Mouse (Mus musculus) right cerebral cortex, postnatal 36 days (tissue): ENCODE measurements at regions not wholly inside any gene's neighbourhood (a gene's known extent, or its start where the extent isn't known, plus 50 kb on each side); places are given as distances from the start of the nearest gene placed in this dataset.

Source experiments
- DNase-seq, 2 experiments: peaks; one replicate each; pipeline ENCODE4 v3.0.0; 2022; ENCODE audit warnings: low spot score in 2 of 2, mixed read lengths in 1 of 2

- DNase-seq, result no peak
Observed at GRCm38 (mm10) chr5:75767213-75767612, 192.5 kb downstream of the Kit start.

DNA sequence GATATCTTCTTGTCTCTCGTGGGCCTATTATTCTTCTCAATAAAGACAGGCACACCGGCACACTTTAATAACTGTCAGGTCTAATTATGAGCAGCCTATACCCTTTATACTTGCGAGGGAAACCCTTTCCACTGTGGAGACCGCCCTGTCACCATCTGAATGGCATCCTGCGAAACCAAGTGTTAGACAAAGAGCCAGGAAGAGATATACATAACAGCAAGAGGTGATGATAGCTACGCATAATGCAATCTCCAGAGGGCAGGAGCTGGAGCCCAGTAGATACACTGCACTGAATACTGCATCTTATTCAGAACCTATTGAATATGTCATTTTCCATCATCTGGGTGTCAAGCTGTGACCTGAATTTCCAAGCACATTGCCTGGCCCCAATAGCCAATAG is 187.7 kb downstream of the Kit start:
- no peak for DNase-seq

DNA sequence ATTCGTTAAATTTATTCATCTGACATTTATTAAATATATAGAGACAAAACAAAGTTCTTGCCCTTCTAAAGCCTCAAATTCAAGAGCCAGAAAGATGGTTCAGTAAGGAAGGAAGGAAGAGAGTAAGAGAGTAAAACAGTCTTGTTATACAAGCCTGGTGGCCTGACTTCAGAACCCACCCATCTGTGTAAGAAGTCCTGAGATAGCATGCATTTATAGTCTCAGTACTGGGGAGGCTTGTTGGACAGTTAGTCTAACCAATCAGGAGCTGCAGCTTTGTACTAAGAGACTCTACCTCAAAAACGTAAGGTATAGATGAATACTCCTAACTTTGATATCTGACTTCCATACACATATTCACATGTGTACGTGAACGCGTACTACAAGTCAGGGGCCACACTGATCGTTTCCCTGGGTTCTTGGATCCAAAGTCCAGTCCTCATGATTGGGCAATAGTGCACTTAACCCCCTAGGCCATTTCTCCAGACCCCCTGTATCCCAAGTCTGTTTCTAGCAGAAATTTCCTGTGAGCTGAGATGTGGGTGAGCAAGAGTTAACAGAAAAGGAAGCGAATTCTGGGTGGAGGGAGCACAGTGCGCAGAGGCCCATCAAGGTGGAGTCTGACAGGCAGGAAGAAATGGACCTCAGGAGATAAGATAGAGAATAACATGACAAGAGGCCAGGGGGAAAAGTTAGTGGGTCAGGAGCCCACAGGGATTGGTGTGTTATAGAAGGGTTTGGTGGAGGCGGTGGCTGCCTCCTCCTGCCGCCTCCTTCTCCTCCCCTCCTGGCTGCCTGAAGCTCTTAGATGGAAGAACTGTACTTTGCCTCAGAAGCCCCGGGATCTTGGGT is 187.0 kb downstream of the Kit start:
- no peak for DNase-seq

- DNase-seq, result no peak
Observed at GRCm38 (mm10) chr5:75756168-75756567, 181.5 kb downstream of the Kit start.

- DNase-seq, result no peak
Observed at GRCm38 (mm10) chr5:75754356-75754755, 179.6 kb downstream of the Kit start.

DNA sequence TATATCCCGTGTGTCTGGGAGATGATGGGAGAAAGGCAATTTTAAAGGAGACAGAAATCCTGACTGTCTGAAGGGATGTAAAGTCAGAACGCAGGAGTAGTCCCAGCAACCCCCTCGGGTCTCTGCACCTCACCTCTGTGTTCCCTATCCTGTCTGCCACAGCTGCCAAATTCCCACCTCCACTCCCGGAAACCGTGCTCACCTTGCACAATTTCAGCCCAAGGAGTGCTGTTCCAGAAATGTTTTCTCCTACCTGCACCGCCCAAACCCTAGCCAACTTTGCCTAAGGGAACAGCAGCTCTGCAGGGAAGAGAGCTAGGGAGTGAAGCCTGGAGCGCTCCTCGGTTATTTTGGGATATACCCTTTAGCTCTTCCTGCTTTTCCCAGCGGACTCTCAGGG is 170.6 kb downstream of the Kit start:
- no peak for DNase-seq

DNA sequence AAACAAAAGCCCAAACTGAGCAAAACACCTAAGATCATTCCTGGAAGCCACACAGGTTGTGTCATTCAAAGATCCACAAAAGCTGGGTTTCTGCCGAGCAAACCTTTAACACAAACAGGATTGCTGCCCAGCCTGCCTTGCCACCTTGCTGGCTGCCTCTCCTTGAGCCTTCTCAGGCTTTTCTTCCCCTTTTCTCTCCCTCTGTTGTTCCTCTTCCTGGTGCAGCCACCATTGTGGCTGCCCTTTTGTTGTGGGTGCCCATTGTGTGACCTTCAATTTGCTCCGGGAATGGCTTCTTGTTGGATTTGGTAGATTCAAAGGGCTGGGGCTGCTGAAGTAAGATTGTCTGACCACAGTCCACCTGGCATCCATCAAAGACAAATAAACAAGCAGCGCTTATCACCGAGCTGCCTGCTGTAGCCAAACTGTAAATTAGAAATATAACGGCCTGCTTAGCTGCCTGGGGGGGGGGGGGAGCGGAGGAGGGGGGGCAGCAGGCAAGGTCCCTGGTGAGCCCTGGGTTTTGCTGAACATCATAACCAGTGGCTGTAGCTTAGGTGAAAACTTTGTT is 169.8 kb downstream of the Kit start:
- no peak for DNase-seq

DNA sequence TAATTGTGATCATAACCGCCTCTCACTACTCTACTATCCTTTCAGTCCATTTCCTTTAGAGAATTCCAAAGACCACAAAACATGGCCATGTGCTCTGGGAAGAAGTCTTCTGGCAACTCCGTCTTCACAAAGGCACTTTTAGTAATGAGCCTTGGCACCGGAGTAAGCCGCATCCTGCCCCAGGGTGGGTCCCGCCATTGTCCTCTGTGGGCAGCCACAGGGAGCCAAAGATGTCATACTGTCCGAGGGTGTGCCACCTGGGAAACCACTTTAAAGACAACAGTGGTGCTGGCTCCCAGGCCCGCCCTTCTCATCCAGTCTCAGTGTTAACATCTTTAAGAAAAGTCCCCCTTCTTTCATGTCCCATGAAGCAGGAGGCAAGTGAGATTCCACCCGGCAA is 164.6 kb downstream of the Kit start:
- DNase-seq, result no peak

- DNase-seq, result no peak
Observed at GRCm38 (mm10) chr5:75738445-75738844, 163.7 kb downstream of the Kit start.

- DNase-seq, result no peak
Observed at GRCm38 (mm10) chr5:75737752-75738151, 163.0 kb downstream of the Kit start.

GRCm38 (mm10) chr5:75736318-75736717 is 161.6 kb downstream of the Kit start:
- no peak for DNase-seq

GRCm38 (mm10) chr5:75734508-75734907 is 159.8 kb downstream of the Kit start:
- DNase-seq, result no peak

- no peak for DNase-seq
Observed at GRCm38 (mm10) chr5:75734043-75734442, 159.3 kb downstream of the Kit start.

- no peak for DNase-seq
Observed at GRCm38 (mm10) chr5:75731236-75731635, 156.5 kb downstream of the Kit start.

DNA sequence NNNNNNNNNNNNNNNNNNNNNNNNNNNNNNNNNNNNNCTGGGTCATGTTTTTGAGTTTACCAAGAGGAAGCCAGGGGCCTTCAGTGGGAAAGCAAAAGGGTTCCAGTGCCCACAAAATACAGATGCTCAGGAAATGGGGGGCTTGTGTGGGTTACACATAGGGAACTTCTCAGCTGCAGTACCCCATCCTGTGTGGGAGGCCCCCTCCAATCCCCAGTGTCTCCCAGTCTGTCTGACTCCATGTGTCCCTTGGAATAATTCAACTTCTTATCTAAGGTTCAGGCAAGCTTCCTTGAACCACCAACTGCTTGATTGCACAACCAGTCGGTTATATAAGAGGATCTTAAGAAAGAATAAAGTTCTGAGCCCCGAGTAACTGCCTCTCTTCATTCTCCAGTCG is 156.0 kb downstream of the Kit start:
- DNase-seq, result no peak

GRCm38 (mm10) chr5:75721291-75721690 is 146.6 kb downstream of the Kit start:
- DNase-seq, result no peak

- no peak for DNase-seq
Observed at GRCm38 (mm10) chr5:75720091-75720940, 145.6 kb downstream of the Kit start.

DNA sequence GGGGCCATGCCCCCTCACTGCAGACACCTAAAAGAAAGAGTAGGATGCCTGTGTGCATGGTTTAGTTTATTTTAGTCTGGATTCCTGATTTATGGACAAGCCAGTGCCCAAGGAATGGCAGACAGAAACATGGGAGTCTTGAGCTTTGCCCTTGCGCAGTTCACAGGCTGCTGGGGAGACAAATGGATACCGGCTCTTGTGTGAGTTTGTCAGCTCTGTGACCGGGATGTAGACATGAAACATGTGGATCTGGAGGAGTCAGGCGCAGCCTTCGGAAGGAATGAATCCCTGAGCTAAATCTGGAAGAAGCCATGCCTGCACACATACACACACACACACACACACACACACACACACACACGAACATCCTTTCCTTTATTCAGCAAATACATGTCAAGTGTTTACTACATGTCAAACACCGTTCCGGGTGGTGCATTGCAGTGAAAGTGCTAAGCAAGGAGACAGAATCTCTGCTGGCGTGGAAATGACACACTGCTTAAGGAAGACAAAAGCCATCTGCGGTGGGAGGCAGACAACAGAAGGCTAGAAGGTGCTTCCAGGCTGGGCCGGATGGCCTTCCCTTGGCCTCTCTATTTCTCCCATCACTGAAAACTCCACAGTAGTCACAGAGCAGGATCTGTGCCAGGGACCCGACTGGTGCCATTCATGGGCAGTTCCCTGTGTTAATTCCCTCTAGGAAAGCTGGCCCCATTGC is 144.0 kb downstream of the Kit start:
- no peak for DNase-seq
